Mouse (Mus musculus) adrenal gland, postnatal 14 days (tissue): Measurements from ENCODE around the gene Olfr749. TPM values are rescaled to one million over a fixed set of nuclear protein-coding genes. Genes with fewer than 3 reads are reported as not detected.

ENCODE experiments used
- DNase-seq: peaks from one replicate; pipeline ENCODE4 v3.0.0; 2021; ENCODE audit warnings: mixed read lengths
- long read RNA-seq, 2 experiments: library from polyadenylated mRNA; stranded (forward); transcript quantifications; one replicate each; pipeline ENCODE4 v2.0.0; 2021
- total RNA-seq: library from RNA; stranded (reverse); gene quantifications from 2 replicates; pipeline ENCODE4 v1.2.3, GENCODE M21; 2021

The Olfr749 gene
- total RNA-seq = not detected in 2 replicates
- long read RNA-seq, experiment 1 = 0 reads
- long read RNA-seq, experiment 2 = 0 reads

GRCm38 (mm10) chr14:50744994-50745393 is at the start of gene Olfr749:
Gene Olfr749 (minus strand): TSS chr14:50745094.
- DNase-seq = no peak

- no peak for DNase-seq
Observed at GRCm38 (mm10) chr14:50788157-50788556, 43.3 kb upstream of the Olfr749 start.

- DNase-seq = peak; percentile 95
Observed at GRCm38 (mm10) chr14:50785251-50785637, 40.4 kb upstream of the Olfr749 start, which contains the start of gene Ttc5. Gene Ttc5 (minus strand): TSS chr14:50785519.

GRCm38 (mm10) chr14:50784391-50785250 is 39.7 kb upstream of the Olfr749 start:
- no peak for DNase-seq

GRCm38 (mm10) chr14:50782166-50782565 is 37.3 kb upstream of the Olfr749 start:
- no peak for DNase-seq

GRCm38 (mm10) chr14:50771342-50771741 is 26.4 kb upstream of the Olfr749 start:
- peak; percentile 14 for DNase-seq

- DNase-seq = peak; percentile 50
Observed at GRCm38 (mm10) chr14:50765736-50766135, 20.8 kb upstream of the Olfr749 start.

GRCm38 (mm10) chr14:50758416-50759085 is 13.7 kb upstream of the Olfr749 start:
- no peak for DNase-seq

- DNase-seq = no peak
Observed at GRCm38 (mm10) chr14:50741584-50741983, 3.3 kb downstream of the Olfr749 start.

GRCm38 (mm10) chr14:50740334-50740733 is 4.6 kb downstream of the Olfr749 start:
- DNase-seq = no peak

GRCm38 (mm10) chr14:50722371-50722770 is 22.5 kb downstream of the Olfr749 start:
- peak; percentile 3 for DNase-seq

- DNase-seq = peak; percentile 8
Observed at GRCm38 (mm10) chr14:50719875-50720274, 25.0 kb downstream of the Olfr749 start.

- DNase-seq = no peak
Observed at GRCm38 (mm10) chr14:50707073-50707472, 37.8 kb downstream of the Olfr749 start, which contains the start of gene Olfr748. Gene Olfr748 (plus strand): TSS chr14:50707373.

- no peak for DNase-seq
Observed at GRCm38 (mm10) chr14:50693106-50693505, 51.8 kb downstream of the Olfr749 start, which contains the start of gene Olfr747. Gene Olfr747 (minus strand): TSS chr14:50693206.

Other genes with a start within 250 kb of the Olfr749 start
- not detected in 2 replicates for gene Olfr742, start 241.5 kb downstream of the Olfr749 start, total RNA-seq
- not detected in 2 replicates for gene Olfr743, start 223.3 kb downstream of the Olfr749 start, total RNA-seq
- gene Olfr744, start 130.2 kb downstream of the Olfr749 start, total RNA-seq = not detected in 2 replicates
- not detected in 2 replicates for gene Olfr745, start 105.7 kb downstream of the Olfr749 start, total RNA-seq
- not detected in 2 replicates for gene Olfr746, start 98.0 kb downstream of the Olfr749 start, total RNA-seq
- not detected in 2 replicates for gene Olfr747, start 51.9 kb downstream of the Olfr749 start, total RNA-seq
- gene Olfr748, start 37.7 kb downstream of the Olfr749 start, total RNA-seq = not detected in 2 replicates
- gene Ttc5, start 40.4 kb upstream of the Olfr749 start, total RNA-seq = 33.6 and 40.3 TPM in 2 replicates
- not detected in 2 replicates for gene Ccnb1ip1, start 62.6 kb upstream of the Olfr749 start, total RNA-seq
- 29.2 and 37.8 TPM in 2 replicates for gene Parp2, start 62.7 kb upstream of the Olfr749 start, total RNA-seq
- gene Tep1, start 125.5 kb upstream of the Olfr749 start, total RNA-seq = 20.8 and 23.3 TPM in 2 replicates
- 1.1 and 1.5 TPM in 2 replicates for gene Klhl33, start 152.4 kb upstream of the Olfr749 start, total RNA-seq
- 60.9 TPM in 2 replicates for gene Osgep, start 179.8 kb upstream of the Olfr749 start, total RNA-seq
- gene Apex1, start 179.9 kb upstream of the Olfr749 start, total RNA-seq = 66.1 and 71.3 TPM in 2 replicates
- gene Pip4p1, start 185.8 kb upstream of the Olfr749 start, total RNA-seq = 44.3 and 47.2 TPM in 2 replicates
- gene Pnp, start 186.0 kb upstream of the Olfr749 start, total RNA-seq = 55.0 and 61.3 TPM in 2 replicates
- 51.4 and 57.2 TPM in 2 replicates for gene Gm49342, start 199.4 kb upstream of the Olfr749 start, total RNA-seq
- gene Pnp2, start 210.9 kb upstream of the Olfr749 start, total RNA-seq = 2.6 and 3.1 TPM in 2 replicates